Mouse (Mus musculus) liver, adult 2 months (tissue): Measurements from ENCODE around the gene Gmeb1. TPM values are rescaled to one million over a fixed set of nuclear protein-coding genes. Genes with fewer than 3 reads are reported as not detected.

Source experiments
- DNase-seq: peaks from one replicate; pipeline ENCODE4 v3.0.0-alpha.2; 2011; ENCODE audit warnings: low read depth, low spot score; ENCODE audit errors: extremely low read depth
- H3K27ac ChIP-seq: fragments of 200-500 bp; replicated peaks from 2 replicates; pipeline ENCODE4 v1.5.1; 2012; ENCODE audit warnings: low read depth, mild to moderate bottlenecking, control low read depth, inconsistent platforms, low read length; ENCODE audit not compliant: insufficient read depth
- H3K27me3 ChIP-seq: fragments of 200-500 bp; 2 replicates; pipeline ENCODE4 v1.6.1; 2012; ENCODE audit warnings: mild to moderate bottlenecking, moderate library complexity, low read length, inconsistent platforms; ENCODE audit not compliant: control insufficient read depth, insufficient read depth
- H3K36me3 ChIP-seq: fragments of 200-500 bp; 2 replicates; pipeline ENCODE4 v1.6.1; 2012; ENCODE audit warnings: low read length, inconsistent platforms; ENCODE audit not compliant: control insufficient read depth, insufficient read depth
- H3K4me1 ChIP-seq: fragments of 200-500 bp; 2 replicates; pipeline ENCODE4 v1.6.1; 2011; ENCODE audit warnings: low read length; ENCODE audit not compliant: control insufficient read depth, insufficient read depth
- H3K4me3 ChIP-seq: fragments of 200-500 bp; 2 replicates; pipeline ENCODE4 v1.5.1; 2011; ENCODE audit warnings: low read depth, mild to moderate bottlenecking, control low read depth, low read length, moderate library complexity; ENCODE audit not compliant: insufficient read depth
- H3K79me2 ChIP-seq: fragments of 200-500 bp; 2 replicates; pipeline ENCODE4 v1.6.1; 2012; ENCODE audit warnings: inconsistent platforms, mild to moderate bottlenecking, low read length, moderate library complexity; ENCODE audit not compliant: control insufficient read depth, insufficient read depth
- H3K9ac ChIP-seq: fragments of 200-500 bp; 2 replicates; pipeline ENCODE4 v1.6.1; 2012; ENCODE audit warnings: low read depth, mild to moderate bottlenecking, control low read depth, inconsistent platforms, low read length
- CTCF ChIP-seq: fragments of 200-500 bp; IDR thresholded peaks from 2 replicates; pipeline ENCODE4 v1.5.1; 2011; ENCODE audit warnings: low read depth, low read length, control low read depth
- POLR2A ChIP-seq: fragments of 200-500 bp; IDR thresholded peaks from 2 replicates; pipeline ENCODE4 v1.6.1; 2011; ENCODE audit warnings: low read length, control low read depth; ENCODE audit not compliant: insufficient read depth; ENCODE audit errors: extremely low read depth
- WGBS: fragments of 180-500 bp; shearing (Covaris S2); methylation state at CpG from one replicate; pipeline ENCODE4 v1.1.7; 2018; 5-methylcytosine and 5-hydroxymethylcytosine counted together
- polyA plus RNA-seq: library from polyadenylated mRNA; depleted of rRNA; stranded (reverse); fragments of >200 nt; gene quantifications from 2 replicates; pipeline ENCODE4 v1.2.3, GENCODE M21; 2012
- total RNA-seq: library from RNA; depleted of rRNA; stranded (reverse); fragments of >200 nt; gene quantifications from 2 replicates; pipeline ENCODE4 v1.2.3, GENCODE M21; 2014

Gmeb1 gene
- total and polyA plus RNA-seq, 2 experiments: 3.3 to 6.0 TPM

DNA sequence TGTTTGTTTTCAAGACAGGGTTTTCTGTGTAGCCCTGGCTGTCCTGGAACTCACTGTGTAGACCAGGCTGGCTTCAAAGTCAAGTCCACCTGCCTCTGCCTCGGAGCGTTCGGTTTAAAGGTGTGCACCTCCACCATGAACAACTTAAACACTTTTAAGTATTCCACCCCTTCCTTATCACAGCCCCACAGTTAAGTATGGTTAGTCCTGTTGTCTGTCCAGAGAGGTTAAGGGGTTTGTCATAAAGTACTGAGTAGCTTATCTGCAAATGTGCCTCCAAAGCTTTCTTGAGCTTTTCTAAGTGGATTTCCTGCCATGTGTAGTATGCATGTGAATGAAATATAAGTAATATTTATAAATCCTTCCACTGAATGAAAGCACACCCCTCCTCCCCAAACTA is 14.5 kb upstream of the Gmeb1 start:
- TF ChIP-seq POLR2A: no peak
- no peak for TF ChIP-seq CTCF
- Histone ChIP-seq H3K4me3 (no peak overlapping the region), H3K27me3 (no peaks in the 10 kb centered on the region), H3K36me3 (0 out of 2 replicates have a peak, but pooled peaks cover 3% of the 10 kb centered on the region), H3K27ac (no peak overlapping the region), H3K9ac (no peak overlapping the region), H3K4me1 (no peaks in the 10 kb centered on the region), H3K79me2 (peaks cover 4% of the 10 kb centered on the region; the same call in 1 of the 2 replicates)
- no peak for DNase-seq
- WGBS: 96% methylated on average over 3 of the region's 3 CpGs

DNA sequence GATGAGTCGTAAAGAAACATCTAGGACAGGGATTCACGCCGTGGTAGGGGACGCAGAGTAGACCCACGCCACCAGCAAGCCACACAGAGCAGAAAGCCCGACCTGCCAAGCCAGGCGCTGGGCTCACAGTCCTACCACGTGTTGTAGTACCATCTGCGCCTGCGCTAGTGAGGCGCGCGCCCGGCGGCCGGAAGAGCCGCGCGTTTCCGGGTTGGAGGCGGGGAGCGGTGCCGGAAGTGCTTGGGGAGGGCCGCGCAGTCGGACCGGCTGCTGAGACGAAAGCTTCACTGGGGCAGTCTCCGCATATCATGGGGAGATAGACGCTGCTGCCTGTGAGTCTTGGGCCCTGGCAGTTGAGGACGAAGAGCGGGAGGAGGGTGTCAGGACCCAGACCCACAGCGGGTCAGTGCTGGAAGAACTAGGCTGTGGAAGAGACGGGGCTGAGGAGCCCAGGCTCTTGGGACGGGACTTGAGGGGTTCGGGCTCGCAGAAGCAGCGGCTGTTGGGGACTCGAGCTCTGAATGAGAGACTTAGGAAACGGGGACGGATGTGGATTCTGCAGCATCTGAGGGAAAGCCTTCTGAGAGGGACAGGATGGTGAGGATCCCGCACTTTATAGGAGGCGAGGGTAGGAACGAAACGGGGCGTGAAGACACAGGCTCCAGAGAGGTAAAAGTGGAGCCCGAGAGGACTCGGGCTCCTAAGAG is 12.9 kb upstream of the Gmeb1 start, which contains the start of gene Taf12:
TSS of gene Taf12 (plus strand) at position 220 of the 707 bp plus-strand sequence.
- peak; percentile 78 for DNase-seq
- no peaks in the 10 kb centered on the region for H3K4me1 ChIP-seq
- under 1% methylated on average over 48 of the region's 48 CpGs for WGBS
- no peaks in the 10 kb centered on the region for H3K27me3 ChIP-seq
- peak within 1 kb of the TSS; percentile 85 for H3K4me3 ChIP-seq
- TF ChIP-seq POLR2A (peak; percentile 95), CTCF (no peak)
- H3K9ac ChIP-seq: peak within 1 kb of the TSS; percentile 92
- H3K27ac ChIP-seq: peak within 1 kb of the TSS; percentile 72
- no peaks in the 10 kb centered on the region for H3K36me3 ChIP-seq
- peaks cover 4% of the 10 kb centered on the region; the same call in 1 of the 2 replicates for H3K79me2 ChIP-seq

DNA sequence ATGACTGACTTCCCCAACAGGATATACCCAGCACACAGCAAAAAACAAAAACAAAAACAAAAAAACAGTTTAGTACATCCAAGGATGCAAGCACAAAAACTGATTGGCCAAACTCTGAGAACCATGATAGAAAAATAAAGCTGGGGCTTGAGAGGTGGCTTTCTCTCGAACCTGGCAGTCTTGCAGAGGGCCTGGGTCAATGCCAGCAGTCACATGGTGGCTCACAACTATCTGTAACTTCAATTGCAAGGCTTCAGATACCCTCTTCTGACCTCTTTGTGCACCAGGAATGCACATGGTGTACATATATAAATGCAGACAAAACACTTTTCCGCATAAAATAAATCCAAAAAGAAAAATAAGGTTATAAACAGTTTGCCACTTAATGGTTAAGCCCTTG is 11.8 kb upstream of the Gmeb1 start:
- peaks cover 4% of the 10 kb centered on the region; the same call in 1 of the 2 replicates for H3K79me2 ChIP-seq
- TF ChIP-seq CTCF: no peak
- TF ChIP-seq POLR2A: no peak
- no peak for DNase-seq
- no peak overlapping the region for H3K27ac ChIP-seq
- H3K4me3 ChIP-seq: no peak overlapping the region
- H3K27me3 ChIP-seq: no peaks in the 10 kb centered on the region
- no peaks in the 10 kb centered on the region for H3K36me3 ChIP-seq
- H3K9ac ChIP-seq: no peak overlapping the region
- WGBS: 29% methylated on average over 2 of the region's 2 CpGs
- H3K4me1 ChIP-seq: no peaks in the 10 kb centered on the region

DNA sequence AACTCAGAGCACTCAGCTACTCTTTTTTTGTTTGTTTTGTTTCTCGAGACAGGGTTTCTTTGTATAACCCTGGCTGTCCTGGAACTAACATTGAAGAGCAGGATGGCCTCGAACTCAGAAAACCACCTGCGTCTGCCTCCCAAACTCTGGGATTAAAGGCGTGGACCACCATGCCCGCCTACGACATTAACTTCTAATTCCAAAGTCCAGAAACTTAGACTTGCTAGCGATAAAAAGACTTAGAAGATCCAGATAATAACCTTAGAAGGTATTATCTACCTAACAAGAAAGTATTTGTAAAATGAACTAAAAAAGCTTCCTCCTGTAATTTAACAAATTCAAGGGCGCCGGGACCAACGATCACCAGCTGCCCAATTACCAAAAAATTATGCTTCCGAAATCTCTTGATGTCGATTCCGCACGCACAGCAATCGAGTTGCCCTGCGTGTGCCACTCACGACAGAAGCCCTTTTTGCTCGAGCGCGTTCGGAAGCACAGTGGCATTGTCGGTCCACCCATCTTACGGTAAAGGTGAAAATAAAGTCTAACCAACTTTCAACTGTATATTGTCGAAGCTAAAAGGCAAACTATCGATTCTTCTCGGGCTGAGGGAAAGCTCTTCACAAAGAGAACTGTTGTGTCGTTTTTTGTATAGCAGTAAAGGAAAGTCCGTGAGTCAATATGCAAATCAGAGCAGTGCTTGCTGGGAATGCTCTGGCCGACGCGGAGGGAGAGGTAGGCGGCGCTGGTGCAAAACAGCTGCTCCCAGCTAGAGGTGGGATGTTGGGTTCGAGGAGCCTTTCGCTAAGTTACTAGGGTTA is 8.5 kb upstream of the Gmeb1 start:
- H3K27ac ChIP-seq: peak overlapping the region; percentile 65; the same call in 1 of the 2 replicates
- no peaks in the 10 kb centered on the region for H3K4me1 ChIP-seq
- WGBS: under 1% methylated on average over 35 of the region's 35 CpGs
- H3K27me3 ChIP-seq: no peaks in the 10 kb centered on the region
- DNase-seq: peak; percentile 90
- peak; percentile 47 for TF ChIP-seq CTCF
- peak; percentile 100 for TF ChIP-seq POLR2A
- H3K4me3 ChIP-seq: peak overlapping the region; percentile 49
- peak overlapping the region; percentile 66 for H3K9ac ChIP-seq
- H3K79me2 ChIP-seq: no peaks in the 10 kb centered on the region
- no peaks in the 10 kb centered on the region for H3K36me3 ChIP-seq

DNA sequence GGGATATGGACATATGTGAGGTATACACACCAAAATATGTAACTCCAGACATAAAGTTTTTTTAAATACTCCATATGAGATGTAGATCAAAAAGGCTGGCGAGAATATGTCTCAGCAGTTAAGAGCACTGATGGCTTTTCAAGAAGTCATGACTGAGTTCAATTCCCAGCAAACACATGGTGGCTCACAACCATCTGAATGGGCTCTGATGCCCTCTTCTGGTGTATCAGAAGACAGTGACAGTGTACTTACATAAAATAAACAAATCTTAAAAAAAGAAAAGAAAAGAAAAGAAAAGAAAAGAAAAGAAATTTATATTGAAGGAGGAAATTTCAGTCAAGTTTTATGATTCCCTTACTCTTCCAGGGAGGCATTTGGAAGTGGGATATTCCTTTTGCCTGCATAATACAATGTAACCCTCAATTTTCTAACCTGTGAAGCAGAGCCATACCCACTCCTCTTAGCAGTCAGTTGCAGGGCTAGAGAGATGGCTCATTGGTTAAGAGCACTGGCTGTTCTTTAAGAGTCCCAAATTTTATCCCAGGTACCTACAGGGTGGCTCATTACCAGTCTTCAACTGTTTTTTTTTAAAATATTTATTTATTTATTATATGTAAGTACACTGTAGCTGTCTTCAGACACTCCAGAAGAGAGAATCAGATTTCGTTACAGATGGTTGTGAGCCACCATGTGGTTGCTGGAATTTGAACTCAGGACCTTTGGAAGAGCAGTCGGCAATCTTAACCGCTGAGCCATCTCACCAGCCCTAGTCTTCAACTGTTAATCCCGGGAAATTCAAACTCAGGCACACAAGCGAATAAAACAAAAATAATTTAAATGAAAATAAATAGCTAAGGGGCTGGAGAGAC is 7.7 kb upstream of the Gmeb1 start:
- TF ChIP-seq POLR2A (no peak), CTCF (0 out of 2 replicates have a peak, but pooled peaks have one; percentile 9)
- H3K4me1 ChIP-seq: no peaks in the 10 kb centered on the region
- H3K79me2 ChIP-seq: no peaks in the 10 kb centered on the region
- H3K4me3 ChIP-seq: no peak overlapping the region
- no peak overlapping the region for H3K27ac ChIP-seq
- no peak overlapping the region for H3K9ac ChIP-seq
- DNase-seq: peak; percentile 61
- no peaks in the 10 kb centered on the region for H3K36me3 ChIP-seq
- WGBS: 7% methylated on average over 6 of the region's 6 CpGs
- no peaks in the 10 kb centered on the region for H3K27me3 ChIP-seq
